Mouse (Mus musculus) C2C12 (cell line): ENCODE results near the gene Dcdc2a.

ENCODE experiments used
- CTCF ChIP-seq: IDR thresholded peaks from one replicate; pipeline ENCODE4 v1.5.1; 2011; ENCODE audit not compliant: control insufficient read depth, insufficient read depth, insufficient read length
- FOSL1 ChIP-seq: IDR thresholded peaks from one replicate; pipeline ENCODE4 v1.8.0; 2011; ENCODE audit warnings: mild to moderate bottlenecking, low read length; ENCODE audit not compliant: poor library complexity, insufficient read depth, severe bottlenecking
- MAX ChIP-seq: IDR thresholded peaks from one replicate; pipeline ENCODE4 v1.6.1; 2011; ENCODE audit warnings: mild to moderate bottlenecking, control low read depth

DNA sequence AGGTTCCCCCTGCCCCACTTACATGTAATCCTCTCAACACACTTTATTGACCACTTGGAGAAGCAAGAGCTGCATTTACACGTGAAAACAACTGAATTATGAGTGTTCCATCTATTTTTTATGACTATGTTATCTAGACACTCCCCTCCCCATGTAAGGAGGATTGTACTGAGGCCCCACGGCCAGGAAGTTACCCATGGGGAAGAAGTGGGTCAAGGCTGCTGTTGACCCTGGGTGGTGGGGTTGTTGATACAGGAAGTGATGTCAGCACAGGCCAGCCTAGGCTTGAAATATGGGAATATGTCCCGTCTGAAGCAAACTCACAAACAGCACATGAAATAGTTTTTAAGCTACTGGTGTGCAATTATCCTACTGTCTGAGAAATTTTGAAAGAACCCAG, 144.1 kb downstream of the Dcdc2a start:
- TF ChIP-seq CTCF (no peak), MAX (no peak), FOSL1 (no peak)
